Mouse (Mus musculus) neural tube, embryonic 14.5 days (tissue): ENCODE results near the gene Celf2. TPM values are rescaled to one million over a fixed set of nuclear protein-coding genes. Genes with fewer than 3 reads are reported as not detected.

Experiments used
- ATAC-seq: fragments of 200-750 bp; cut with Nextera tagmentation; 2 replicates; pipeline ENCODE4 v1.8.0; 2017; ENCODE audit warnings: low read depth, mild to moderate bottlenecking, moderate TSS enrichment, moderate library complexity
- H3K27ac ChIP-seq: fragments of 300-500 bp; sonication (generic); 2 replicates; pipeline ENCODE4 v1.5.1; 2014; ENCODE audit warnings: low read depth, mild to moderate bottlenecking, control low read depth, low read length, moderate library complexity, mixed read lengths
- H3K27me3 ChIP-seq: fragments of 300-500 bp; sonication (generic); 2 replicates; pipeline ENCODE4 v1.6.1; 2014; ENCODE audit warnings: low read length; ENCODE audit not compliant: control insufficient read depth, insufficient read depth
- H3K36me3 ChIP-seq: fragments of 300-500 bp; sonication (generic); 2 replicates; pipeline ENCODE4 v1.6.1; 2014; ENCODE audit warnings: low read length, mixed read lengths; ENCODE audit not compliant: control insufficient read depth, insufficient read depth
- H3K4me1 ChIP-seq: fragments of 300-500 bp; sonication (generic); 2 replicates; pipeline ENCODE4 v1.6.1; 2014; ENCODE audit warnings: low read length; ENCODE audit not compliant: control insufficient read depth, insufficient read depth
- H3K4me2 ChIP-seq: fragments of 300-500 bp; sonication (generic); 2 replicates; pipeline ENCODE4 v1.6.1; 2014; ENCODE audit warnings: mild to moderate bottlenecking, low read depth, low read length, control low read depth
- H3K4me3 ChIP-seq: fragments of 300-500 bp; sonication (generic); 2 replicates; pipeline ENCODE4 v1.5.1; 2014; ENCODE audit warnings: low read depth, low read length, control low read depth, mixed read lengths
- H3K9ac ChIP-seq: fragments of 300-500 bp; sonication (generic); replicated peaks from 2 replicates; pipeline ENCODE4 v1.6.1; 2014; ENCODE audit warnings: low read depth, mild to moderate bottlenecking, control low read depth, low read length, mixed read lengths
- H3K9me3 ChIP-seq: fragments of 300-500 bp; sonication (generic); 2 replicates; pipeline ENCODE4 v1.6.1; 2016; ENCODE audit warnings: low read length; ENCODE audit not compliant: control insufficient read depth
- WGBS: fragments of 180-500 bp; shearing (Covaris S2); extraction: QIAGEN DNeasy Blood & Tissue Kit; methylation state at CpG from one replicate; pipeline ENCODE4 v1.1.7; 2014; 5-methylcytosine and 5-hydroxymethylcytosine counted together
- polyA plus RNA-seq: library from polyadenylated mRNA; unstranded; fragments of >200 nt; fragmentation: Nextera tagmentation; extraction: Ambion mirVana; gene quantifications from 2 replicates; pipeline ENCODE4 v1.2.1, GENCODE M21; 2014

The Celf2 gene
- polyA plus RNA-seq, 1 experiment from 2014 or later: 161 TPM

DNA sequence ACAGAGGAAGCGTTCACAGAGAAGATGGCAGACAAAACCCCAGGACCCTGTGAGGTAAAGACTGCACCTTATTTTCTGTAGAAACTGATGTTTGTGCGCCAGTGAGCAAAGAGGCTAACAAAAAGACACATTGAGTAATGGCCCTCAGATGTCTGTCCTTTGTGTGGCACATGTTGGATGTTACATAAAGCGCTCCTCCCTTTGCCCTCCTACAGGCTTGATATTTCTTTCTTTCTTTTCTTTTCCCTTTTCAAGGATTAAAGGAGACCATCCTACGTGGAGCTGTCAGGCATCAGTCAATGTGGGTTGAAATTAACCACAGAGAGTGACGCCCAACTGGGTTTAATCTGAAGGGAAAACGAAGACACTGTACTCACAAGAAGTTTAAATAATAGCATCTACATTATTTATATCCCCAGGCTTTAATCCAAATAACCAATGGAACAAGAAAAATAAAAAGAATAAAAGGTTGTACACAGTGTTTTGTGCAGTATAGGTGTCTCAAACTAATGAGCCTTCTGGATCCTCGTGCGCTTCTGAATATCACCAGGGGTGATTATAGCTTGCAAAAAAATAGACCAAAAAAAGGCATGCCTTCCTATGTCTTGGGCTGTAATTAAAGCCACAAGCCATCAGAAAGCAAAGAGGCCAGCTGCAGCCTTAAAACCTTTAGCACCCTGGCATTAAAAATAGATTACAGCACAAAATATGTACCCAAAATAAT, 21.3 kb upstream of the Celf2 start:
- no peaks in the 10 kb centered on the region for H3K27me3 ChIP-seq
- ATAC-seq: no peak
- H3K9me3 ChIP-seq: no peaks in the 10 kb centered on the region
- H3K4me2 ChIP-seq: no peak overlapping the region
- H3K27ac ChIP-seq: no peak overlapping the region; the same call in 1 of the 2 replicates
- WGBS: 25% methylated on average over 8 of the region's 8 CpGs
- peaks cover 7% of the 10 kb centered on the region; the same call in 1 of the 2 replicates for H3K4me1 ChIP-seq
- H3K9ac ChIP-seq: no peak overlapping the region
- no peaks in the 10 kb centered on the region for H3K36me3 ChIP-seq
- no peak overlapping the region for H3K4me3 ChIP-seq

- no peak overlapping the region for H3K4me3 ChIP-seq
- no peaks in the 10 kb centered on the region for H3K9me3 ChIP-seq
- H3K27ac ChIP-seq: no peak overlapping the region
- ATAC-seq: no peak; the same call in 1 of the 2 replicates
- no peaks in the 10 kb centered on the region for H3K36me3 ChIP-seq
- H3K9ac ChIP-seq: no peak overlapping the region
- H3K27me3 ChIP-seq: no peaks in the 10 kb centered on the region
- peaks cover 7% of the 10 kb centered on the region; the same call in 1 of the 2 replicates for H3K4me1 ChIP-seq
- no peak overlapping the region for H3K4me2 ChIP-seq
- 50% methylated on average over 5 of the region's 5 CpGs for WGBS
Measured at GRCm38 (mm10) chr2:7529637-7530036, 20.3 kb upstream of the Celf2 start.

DNA sequence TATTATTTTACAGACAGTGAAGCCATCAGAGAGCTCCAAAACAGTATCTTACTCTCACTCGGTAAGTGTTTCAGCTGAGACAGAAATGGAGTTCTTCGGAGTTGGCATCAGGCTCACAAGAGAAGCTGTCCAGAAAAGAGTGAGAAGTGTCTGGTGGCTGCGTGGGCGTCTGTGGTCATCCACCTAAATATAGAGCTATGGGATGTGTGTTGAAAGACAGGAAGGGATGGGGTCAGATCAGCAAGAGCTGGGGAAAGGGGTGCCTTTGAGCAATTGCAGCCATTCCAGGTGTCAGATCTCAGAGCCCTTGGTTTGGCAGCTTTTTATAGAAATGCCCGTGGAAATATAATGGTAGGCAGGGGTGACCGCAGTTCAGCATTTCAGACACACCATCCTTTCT, 17.3 kb upstream of the Celf2 start:
- WGBS: 63% methylated on average over 6 of the region's 6 CpGs
- no peaks in the 10 kb centered on the region for H3K9me3 ChIP-seq
- H3K9ac ChIP-seq: no peak overlapping the region
- no peak overlapping the region for H3K4me2 ChIP-seq
- no peaks in the 10 kb centered on the region for H3K27me3 ChIP-seq
- no peak overlapping the region for H3K27ac ChIP-seq
- H3K4me3 ChIP-seq: no peak overlapping the region
- no peak for ATAC-seq
- H3K4me1 ChIP-seq: peaks cover 7% of the 10 kb centered on the region; the same call in 1 of the 2 replicates
- no peaks in the 10 kb centered on the region for H3K36me3 ChIP-seq

GRCm38 (mm10) chr2:7519473-7519872, 10.1 kb upstream of the Celf2 start:
- H3K4me1 ChIP-seq: no peaks in the 10 kb centered on the region
- 74% methylated on average over 1 of the region's 1 CpGs for WGBS
- H3K4me3 ChIP-seq: no peak overlapping the region
- ATAC-seq: no peak
- no peaks in the 10 kb centered on the region for H3K36me3 ChIP-seq
- H3K27ac ChIP-seq: no peak overlapping the region
- no peaks in the 10 kb centered on the region for H3K9me3 ChIP-seq
- H3K9ac ChIP-seq: no peak overlapping the region
- no peak overlapping the region for H3K4me2 ChIP-seq
- H3K27me3 ChIP-seq: no peaks in the 10 kb centered on the region

- no peaks in the 10 kb centered on the region for H3K27me3 ChIP-seq
- H3K4me1 ChIP-seq: no peaks in the 10 kb centered on the region
- no peak overlapping the region for H3K9ac ChIP-seq
- no peak overlapping the region for H3K4me3 ChIP-seq
- no peaks in the 10 kb centered on the region for H3K36me3 ChIP-seq
- H3K27ac ChIP-seq: no peak overlapping the region
- H3K9me3 ChIP-seq: no peaks in the 10 kb centered on the region
- ATAC-seq: no peak
- no peak overlapping the region for H3K4me2 ChIP-seq
Measured at GRCm38 (mm10) chr2:7493420-7493819, 15.9 kb downstream of the Celf2 start.

GRCm38 (mm10) chr2:7484974-7485373, 24.4 kb downstream of the Celf2 start:
- WGBS: 82% methylated on average over 2 of the region's 2 CpGs
- H3K27me3 ChIP-seq: no peaks in the 10 kb centered on the region
- H3K9ac ChIP-seq: no peak overlapping the region

DNA sequence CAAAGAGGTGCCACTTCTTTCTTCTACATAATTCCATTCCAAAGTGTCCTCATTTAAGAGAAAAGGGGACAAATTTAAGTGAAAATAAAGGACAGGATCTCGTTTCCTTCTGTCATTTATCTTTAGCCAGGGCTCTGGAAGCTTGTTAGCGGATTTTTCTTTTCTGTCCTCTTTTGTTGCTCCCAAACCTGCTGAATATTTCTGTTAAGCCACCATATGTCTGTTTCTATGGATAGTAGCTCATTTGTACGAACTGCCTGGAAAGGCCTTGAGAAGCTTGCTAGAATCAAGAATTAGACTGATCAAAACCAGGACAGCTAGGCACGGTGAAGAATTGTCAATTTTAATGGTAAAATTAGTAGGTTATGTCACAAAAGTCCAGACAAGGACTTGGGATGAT, 27.3 kb downstream of the Celf2 start:
- Histone ChIP-seq H3K4me3 (no peak overlapping the region), H3K9me3 (no peaks in the 10 kb centered on the region), H3K27me3 (no peaks in the 10 kb centered on the region), H3K9ac (no peak overlapping the region), H3K4me1 (no peaks in the 10 kb centered on the region), H3K4me2 (no peak overlapping the region), H3K27ac (no peak overlapping the region), H3K36me3 (no peaks in the 10 kb centered on the region)
- 83% methylated on average over 4 of the region's 4 CpGs for WGBS
- no peak for ATAC-seq

More at GRCm38 (mm10) chr2:7484974-7485373, 24.4 kb downstream of the Celf2 start:
- Histone ChIP-seq H3K4me3 (no peak overlapping the region), H3K27ac (no peak overlapping the region), H3K36me3 (no peaks in the 10 kb centered on the region), H3K4me2 (no peak overlapping the region), H3K4me1 (no peaks in the 10 kb centered on the region), H3K9me3 (no peaks in the 10 kb centered on the region)
- ATAC-seq: no peak

DNA sequence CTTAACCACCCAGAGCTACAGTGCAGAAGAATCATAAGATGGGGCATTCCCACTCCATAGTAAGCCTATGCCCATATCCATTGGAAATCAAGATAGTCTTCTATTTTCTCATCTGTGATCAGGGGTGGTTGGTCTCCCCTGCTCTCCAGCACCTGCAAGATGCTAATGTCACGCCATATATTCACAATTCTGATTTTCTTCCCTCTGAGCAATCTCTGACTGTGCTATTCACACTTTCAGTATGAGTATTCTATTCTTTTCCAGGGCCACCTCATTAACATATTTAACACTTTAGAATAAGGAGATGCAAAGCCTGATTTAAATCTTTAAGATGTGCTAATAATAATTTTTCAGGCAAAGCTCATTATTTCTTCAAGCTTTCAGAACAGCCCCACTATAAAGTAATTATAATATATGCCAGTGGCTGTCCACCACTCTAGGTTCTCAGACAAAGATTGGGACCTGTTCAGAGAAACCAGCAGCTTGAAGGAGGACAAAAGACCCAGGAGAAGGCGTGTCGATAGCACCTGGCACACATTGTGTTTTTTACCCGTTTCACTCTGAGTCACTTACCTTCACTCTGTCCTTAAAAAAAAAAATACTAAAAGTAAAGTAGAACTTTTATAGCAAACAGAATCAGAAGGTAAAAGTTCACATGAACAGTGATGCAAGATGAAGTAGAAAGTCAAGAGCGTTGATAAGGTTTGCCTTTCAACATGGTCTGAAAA, 48.9 kb downstream of the Celf2 start:
- H3K9me3 ChIP-seq: no peaks in the 10 kb centered on the region
- H3K4me2 ChIP-seq: no peak overlapping the region
- H3K4me1 ChIP-seq: no peaks in the 10 kb centered on the region
- no peaks in the 10 kb centered on the region for H3K27me3 ChIP-seq
- no peak overlapping the region for H3K4me3 ChIP-seq
- no peak for ATAC-seq
- H3K27ac ChIP-seq: no peak overlapping the region
- no peaks in the 10 kb centered on the region for H3K36me3 ChIP-seq
- H3K9ac ChIP-seq: no peak overlapping the region
- WGBS: 75% methylated on average over 5 of the region's 5 CpGs

DNA sequence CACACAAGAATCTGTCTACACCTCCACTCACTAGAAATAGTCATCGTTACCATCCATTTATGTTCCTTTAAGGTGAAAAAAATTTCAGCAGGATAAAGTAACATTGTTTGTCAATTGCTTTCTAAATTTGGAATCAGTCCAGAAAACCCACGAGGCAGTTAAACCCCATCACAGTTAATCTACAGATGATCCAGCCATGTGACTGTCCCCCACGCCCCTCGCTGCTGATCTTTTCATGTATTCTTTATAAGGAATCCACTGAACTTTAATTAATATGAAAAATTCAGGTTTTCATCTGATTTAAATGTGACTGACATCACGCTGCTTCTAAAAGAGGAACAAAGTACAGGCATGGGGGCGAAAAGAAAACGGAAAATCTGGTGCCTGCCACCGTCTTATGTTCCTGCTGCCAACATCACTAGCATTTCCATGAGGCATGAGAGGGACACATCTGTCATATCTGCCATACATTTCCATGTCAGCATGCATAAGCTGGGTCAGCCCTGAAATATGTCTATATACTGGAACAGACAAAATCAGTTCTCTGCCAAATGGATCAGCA, 70.6 kb downstream of the Celf2 start:
- 78% methylated on average over 8 of the region's 8 CpGs for WGBS
- no peak for ATAC-seq
- Histone ChIP-seq H3K4me1 (no peaks in the 10 kb centered on the region), H3K27me3 (no peaks in the 10 kb centered on the region), H3K9ac (no peak overlapping the region), H3K4me2 (no peak overlapping the region), H3K9me3 (no peaks in the 10 kb centered on the region), H3K27ac (no peak overlapping the region), H3K4me3 (no peak overlapping the region), H3K36me3 (no peaks in the 10 kb centered on the region)
